Mouse (Mus musculus) embryonic facial prominence, embryonic 11.5 days (tissue): ENCODE data around the gene Rfc3. TPM values are rescaled to one million over a fixed set of nuclear protein-coding genes. Genes with fewer than 3 reads are reported as not detected.
"Not testable (repeated sequence)": the region's sequence is repeated elsewhere in the genome, so short reads cannot be mapped to it uniquely, and the experiment has no call there.

ENCODE experiments used
- ATAC-seq: fragments of 200-750 bp; cut with Nextera tagmentation; replicated peaks from 2 replicates; pipeline ENCODE4 v1.8.0; 2017; ENCODE audit warnings: low read depth; ENCODE audit not compliant: insufficient number of reproducible peaks, low FRiP score, low TSS enrichment
- DNase-seq: peaks from one replicate; pipeline ENCODE4 v3.0.0-alpha.2; 2015; ENCODE audit warnings: low spot score
- H3K27ac ChIP-seq: fragments of 300-500 bp; sonication (generic); replicated peaks from 2 replicates; pipeline ENCODE4 v1.5.1; 2014; ENCODE audit warnings: mild to moderate bottlenecking, low read depth, low read length, control low read depth
- H3K27me3 ChIP-seq: fragments of 300-500 bp; sonication (generic); 2 replicates; pipeline ENCODE4 v1.6.1; 2014; ENCODE audit warnings: mild to moderate bottlenecking, low read length, moderate library complexity, mixed read lengths; ENCODE audit not compliant: control insufficient read depth, insufficient read depth
- H3K36me3 ChIP-seq: fragments of 300-500 bp; sonication (generic); replicated peaks from 2 replicates; pipeline ENCODE4 v1.6.1; 2014; ENCODE audit warnings: low read depth, mild to moderate bottlenecking, low read length, moderate library complexity, mixed read lengths; ENCODE audit not compliant: control insufficient read depth, insufficient read depth
- H3K4me1 ChIP-seq: fragments of 300-500 bp; sonication (generic); 2 replicates; pipeline ENCODE4 v1.6.1; 2014; ENCODE audit warnings: low read length, mixed read lengths; ENCODE audit not compliant: control insufficient read depth, insufficient read depth
- H3K4me2 ChIP-seq: fragments of 300-500 bp; sonication (generic); 2 replicates; pipeline ENCODE4 v1.6.1; 2014; ENCODE audit warnings: low read depth, mild to moderate bottlenecking, control low read depth, low read length, moderate library complexity
- H3K4me3 ChIP-seq: fragments of 300-500 bp; sonication (generic); 2 replicates; pipeline ENCODE4 v1.5.1; 2014; ENCODE audit warnings: low read depth, low read length, control low read depth
- H3K9ac ChIP-seq: fragments of 300-500 bp; sonication (generic); replicated peaks from 2 replicates; pipeline ENCODE4 v1.6.1; 2014; ENCODE audit warnings: mild to moderate bottlenecking, control low read depth, low read length
- H3K9me3 ChIP-seq: fragments of 300-500 bp; sonication (generic); replicated peaks from 2 replicates; pipeline ENCODE4 v1.6.1; 2016; ENCODE audit warnings: mild to moderate bottlenecking, low read length, inconsistent platforms, mixed read lengths; ENCODE audit not compliant: control insufficient read depth
- WGBS: fragments of 180-500 bp; shearing (Covaris S2); extraction: QIAGEN DNeasy Blood & Tissue Kit; methylation state at CpG from one replicate; pipeline ENCODE4 v1.1.7; 2014; 5-methylcytosine and 5-hydroxymethylcytosine counted together
- polyA plus RNA-seq: library from polyadenylated mRNA; unstranded; fragments of >200 nt; fragmentation: Nextera tagmentation; extraction: Ambion mirVana; gene quantifications from 2 replicates; pipeline ENCODE4 v1.2.1, GENCODE M21; 2014

Rfc3 gene
- polyA plus RNA-seq, result 146 and 162 TPM in 2 replicates

- Histone ChIP-seq H3K9ac (peak within 1 kb of the TSS; percentile 76), H3K27me3 (no peaks in the 10 kb centered on the region), H3K4me3 (peak within 1 kb of the TSS; percentile 68), H3K27ac (peak within 1 kb of the TSS; percentile 67), H3K9me3 (no peaks in the 10 kb centered on the region), H3K4me2 (peak within 1 kb of the TSS; percentile 39), H3K4me1 (no peaks in the 10 kb centered on the region), H3K36me3 (peaks cover 21% of the 10 kb centered on the region)
- ATAC-seq (peak; percentile 97), DNase-seq (peak; percentile 97)
- under 1% methylated on average over 41 of the region's 42 CpGs for WGBS
Observed at GRCm38 (mm10) chr5:151650700-151651410, at the start of gene Rfc3. TSS of gene Rfc3 (minus strand) at chr5:151651242.

- not testable (repeated sequence) for H3K27me3 ChIP-seq, H3K9ac ChIP-seq, DNase-seq, H3K4me3 ChIP-seq, H3K4me1 ChIP-seq, H3K36me3 ChIP-seq, H3K9me3 ChIP-seq, H3K4me2 ChIP-seq, H3K27ac ChIP-seq, ATAC-seq
- WGBS, result 91% methylated on average over 13 of the region's 13 CpGs
Observed at GRCm38 (mm10) chr5:151693636-151694035, 42.6 kb upstream of the Rfc3 start.

- WGBS, result 31% methylated on average over 15 of the region's 15 CpGs
- H3K36me3 ChIP-seq, result no peaks in the 10 kb centered on the region
- no peak overlapping the region for H3K4me2 ChIP-seq
- no peak overlapping the region for H3K9ac ChIP-seq
- no peaks in the 10 kb centered on the region for H3K27me3 ChIP-seq
- no peaks in the 10 kb centered on the region for H3K9me3 ChIP-seq
- H3K4me3 ChIP-seq, result no peak overlapping the region
- DNase-seq, result peak; percentile 84
- H3K27ac ChIP-seq, result no peak overlapping the region
- H3K4me1 ChIP-seq, result no peaks in the 10 kb centered on the region
- peak; percentile 88 for ATAC-seq
Observed at GRCm38 (mm10) chr5:151686606-151687525, 35.8 kb upstream of the Rfc3 start.

GRCm38 (mm10) chr5:151662207-151662606 lies 11.2 kb upstream of the Rfc3 start:
- no peaks in the 10 kb centered on the region for H3K27me3 ChIP-seq
- no peak overlapping the region for H3K4me2 ChIP-seq
- no peak for DNase-seq
- H3K9me3 ChIP-seq, result no peaks in the 10 kb centered on the region
- no peak overlapping the region for H3K27ac ChIP-seq
- 91% methylated on average over 4 of the region's 4 CpGs for WGBS
- no peaks in the 10 kb centered on the region for H3K36me3 ChIP-seq
- no peak for ATAC-seq
- H3K4me1 ChIP-seq, result no peaks in the 10 kb centered on the region
- H3K4me3 ChIP-seq, result no peak overlapping the region
- no peak overlapping the region for H3K9ac ChIP-seq

- H3K27me3 ChIP-seq, result no peaks in the 10 kb centered on the region
- DNase-seq (no peak), ATAC-seq (no peak)
- H3K9me3 ChIP-seq, result no peaks in the 10 kb centered on the region
- 63% methylated on average over 3 of the region's 3 CpGs for WGBS
- H3K27ac ChIP-seq, result no peak overlapping the region
- H3K4me2 ChIP-seq, result no peak overlapping the region
- no peaks in the 10 kb centered on the region for H3K4me1 ChIP-seq
- peaks cover 16% of the 10 kb centered on the region for H3K36me3 ChIP-seq
- H3K4me3 ChIP-seq, result no peak overlapping the region
- H3K9ac ChIP-seq, result no peak overlapping the region; the same call in 1 of the 2 replicates
Observed at GRCm38 (mm10) chr5:151651411-151651784, 356 bp upstream of the Rfc3 start.

- no peak for ATAC-seq
- H3K4me1 ChIP-seq, result no peaks in the 10 kb centered on the region
- H3K27me3 ChIP-seq, result no peaks in the 10 kb centered on the region
- no peak overlapping the region for H3K27ac ChIP-seq
- WGBS, result 95% methylated on average over 7 of the region's 7 CpGs
- H3K9ac ChIP-seq, result no peak overlapping the region
- no peak overlapping the region for H3K4me3 ChIP-seq
- H3K36me3 ChIP-seq, result peaks cover 50% of the 10 kb centered on the region
- peak; percentile 36 for DNase-seq
- no peak overlapping the region for H3K4me2 ChIP-seq
- no peaks in the 10 kb centered on the region for H3K9me3 ChIP-seq
Observed at GRCm38 (mm10) chr5:151644845-151645244, 6.2 kb downstream of the Rfc3 start.

- H3K4me1 ChIP-seq, result no peaks in the 10 kb centered on the region
- no peak overlapping the region for H3K27ac ChIP-seq
- no peak overlapping the region for H3K4me3 ChIP-seq
- 96% methylated on average over 5 of the region's 5 CpGs for WGBS
- H3K9me3 ChIP-seq, result no peaks in the 10 kb centered on the region
- H3K9ac ChIP-seq, result no peak overlapping the region
- H3K36me3 ChIP-seq, result peaks cover 43% of the 10 kb centered on the region
- H3K4me2 ChIP-seq, result no peak overlapping the region
- ATAC-seq (no peak), DNase-seq (no peak)
- H3K27me3 ChIP-seq, result no peaks in the 10 kb centered on the region
Observed at GRCm38 (mm10) chr5:151642867-151643266, 8.2 kb downstream of the Rfc3 start.

- Histone ChIP-seq H3K36me3 (peaks cover 40% of the 10 kb centered on the region), H3K4me2 (no peak overlapping the region), H3K9ac (no peak overlapping the region), H3K27me3 (no peaks in the 10 kb centered on the region), H3K4me3 (no peak overlapping the region), H3K4me1 (no peaks in the 10 kb centered on the region), H3K9me3 (no peaks in the 10 kb centered on the region), H3K27ac (no peak overlapping the region)
- DNase-seq, result no peak
- 88% methylated on average over 1 of the region's 1 CpGs for WGBS
- ATAC-seq, result no peak; the same call in 1 of the 2 replicates
Observed at GRCm38 (mm10) chr5:151642102-151642501, 8.9 kb downstream of the Rfc3 start.
